Mouse (Mus musculus) lung, adult 18-20 months (tissue): ENCODE measurements around the gene Otulinl.
A peak's percentile ranks its signal among the peaks of the same experiment; 100 is the strongest.
"Not testable (repeated sequence)": the region's sequence is repeated elsewhere in the genome, so short reads cannot be mapped to it uniquely, and the experiment has no call there.

ENCODE experiments used
- DNase-seq, 2 experiments: peaks; one replicate each; pipeline ENCODE4 v3.0.0; 2022; ENCODE audit warnings: mixed read lengths in 2 of 2

Otulinl gene

GRCm38 (mm10) chr15:27681419-27682187, at the start of gene Otulinl:
TSS of gene Otulinl (minus strand) at chr15:27681579.
- peak; percentile 95 for DNase-seq

- DNase-seq, result no peak
Observed at GRCm38 (mm10) chr15:27726228-27726627, 44.8 kb upstream of the Otulinl start.

GRCm38 (mm10) chr15:27724796-27725680, 43.7 kb upstream of the Otulinl start:
- no peak for DNase-seq

- no peak for DNase-seq
Observed at GRCm38 (mm10) chr15:27724298-27724697, 42.9 kb upstream of the Otulinl start.

GRCm38 (mm10) chr15:27723746-27724145, 42.4 kb upstream of the Otulinl start:
- DNase-seq, result no peak

- not testable (repeated sequence) for DNase-seq
Observed at GRCm38 (mm10) chr15:27720297-27720696, 38.9 kb upstream of the Otulinl start.

GRCm38 (mm10) chr15:27718668-27719067, 37.3 kb upstream of the Otulinl start:
- no peak for DNase-seq

- DNase-seq, result peak; percentile 33 to 50
Observed at GRCm38 (mm10) chr15:27715331-27715730, 34.0 kb upstream of the Otulinl start.

- DNase-seq, result peak; percentile 32 to 45
Observed at GRCm38 (mm10) chr15:27710698-27711097, 29.3 kb upstream of the Otulinl start.

GRCm38 (mm10) chr15:27708968-27709612, 27.7 kb upstream of the Otulinl start:
- peak; percentile 25 to 26 for DNase-seq

GRCm38 (mm10) chr15:27708499-27708898, 27.1 kb upstream of the Otulinl start:
- no peak for DNase-seq

GRCm38 (mm10) chr15:27702972-27703313, 21.6 kb upstream of the Otulinl start:
- no peak for DNase-seq

- peak; percentile 29 to 42 for DNase-seq
Observed at GRCm38 (mm10) chr15:27702031-27702971, 20.9 kb upstream of the Otulinl start.

GRCm38 (mm10) chr15:27697632-27698031, 16.3 kb upstream of the Otulinl start:
- DNase-seq, result no peak

- no peak for DNase-seq
Observed at GRCm38 (mm10) chr15:27693235-27693634, 11.9 kb upstream of the Otulinl start.

GRCm38 (mm10) chr15:27692161-27692560, 10.8 kb upstream of the Otulinl start:
- DNase-seq, result no peak

GRCm38 (mm10) chr15:27691213-27691612, 9.8 kb upstream of the Otulinl start:
- no peak for DNase-seq

- no peak for DNase-seq
Observed at GRCm38 (mm10) chr15:27688041-27688651, 6.8 kb upstream of the Otulinl start.

GRCm38 (mm10) chr15:27684813-27685212, 3.4 kb upstream of the Otulinl start:
- no peak for DNase-seq

- DNase-seq, result no peak
Observed at GRCm38 (mm10) chr15:27683206-27683605, 1.8 kb upstream of the Otulinl start.

- DNase-seq, result no peak
Observed at GRCm38 (mm10) chr15:27682619-27683018, 1.2 kb upstream of the Otulinl start.

GRCm38 (mm10) chr15:27680997-27681396, 382 bp downstream of the Otulinl start:
- peak in 1 of 2 experiments; percentile 26 for DNase-seq
